15 mouse cellular contexts compared by ENCODE assay signal in genomic region chr7:109220026-109220425, GRCm38 (mm10). TPM values are rescaled to one million over a fixed set of nuclear protein-coding genes. Genes with fewer than 3 reads are reported as not detected.
"Had no signal": no experiment of that assay in that cellular context is flagged by ENCODE, and none has a peak within 500 bp of the region (broad histone marks: within the 10 kb centered on the region; RNA-seq: fewer than 3 reads in every experiment).

No protein-coding gene starts in this region.

- H3K27me3 ChIP-seq: kidney, embryonic 15.5 days; liver, embryonic 13.5 days; midbrain, embryonic 15.5 days had no signal

- H3K27ac ChIP-seq: kidney, embryonic 15.5 days; left cerebral cortex, adult 2 months; liver, embryonic 13.5 days; midbrain, embryonic 15.5 days; neural tube, embryonic 13.5 days had no signal

- H3K4me1 ChIP-seq: liver, embryonic 13.5 days had no signal

- H3K4me2 ChIP-seq: kidney, embryonic 15.5 days; liver, embryonic 13.5 days; midbrain, embryonic 15.5 days; neural tube, embryonic 13.5 days had no signal

- DNase-seq: kidney, adult 8-10 months; kidney, postnatal 10 days; kidney, postnatal 36 days; layer of hippocampus, postnatal 36 days; liver, embryonic 13.5 days; lung, adult 2 months; lung, postnatal 14 days; thymus, adult 18-20 months; thymus, postnatal 36 days had no signal

- H3K9ac ChIP-seq: kidney, embryonic 15.5 days; liver, embryonic 13.5 days; midbrain, embryonic 15.5 days; neural tube, embryonic 13.5 days had no signal

- H3K36me3 ChIP-seq: kidney, embryonic 15.5 days; liver, embryonic 13.5 days; midbrain, embryonic 15.5 days; neural tube, embryonic 13.5 days had no signal

- H3K4me3 ChIP-seq: kidney, embryonic 15.5 days; left cerebral cortex, adult 2 months; liver, embryonic 13.5 days; midbrain, embryonic 15.5 days; neural tube, embryonic 13.5 days had no signal

- ATAC-seq: midbrain, embryonic 15.5 days had no signal

- H3K9me3 ChIP-seq: kidney, embryonic 15.5 days; liver, embryonic 13.5 days; midbrain, embryonic 15.5 days; neural tube, embryonic 13.5 days had no signal

RNA-seq across cellular contexts. Expression of gene Lmo1, which starts 45.0 kb away (rescaled TPM):
- total RNA-seq: liver, adult 2 months; megakaryocyte-erythroid progenitor cell, adult 5-6 weeks had no signal
- polyA plus RNA-seq: liver, adult 2 months had no signal
